Mouse (Mus musculus): ENCODE data around the gene Cdv3. TPM values are rescaled to one million over a fixed set of nuclear protein-coding genes. Genes with fewer than 3 reads are reported as not detected.

The Cdv3 gene
- polyA plus RNA-seq, 1 experiment from 2014 or later = 60.4 TPM

- Histone ChIP-seq H3K4me1 (replicated peaks) (no peaks in the 10 kb centered on the region), H3K4me2 (no peak overlapping the region), H3K9me3 (replicated peaks) (no peaks in the 10 kb centered on the region), H3K27ac (no peak overlapping the region), H3K27me3 (no peaks in the 10 kb centered on the region), H3K36me3 (no peaks in the 10 kb centered on the region), H3K4me3 (replicated peaks) (no peak overlapping the region), H3K9ac (no peak overlapping the region)
- 71% methylated on average over 5 of the region's 5 CpGs for whole genome bisulfite sequencing (ENCODE audit: insufficient replicate concordance)
- ATAC-seq (ENCODE audit: low read depth) (no peak), DNase-seq (no peak)
Observed at GRCm38 (mm10) chr9:103386573-103386972, 20.9 kb upstream of the Cdv3 start.

DNA sequence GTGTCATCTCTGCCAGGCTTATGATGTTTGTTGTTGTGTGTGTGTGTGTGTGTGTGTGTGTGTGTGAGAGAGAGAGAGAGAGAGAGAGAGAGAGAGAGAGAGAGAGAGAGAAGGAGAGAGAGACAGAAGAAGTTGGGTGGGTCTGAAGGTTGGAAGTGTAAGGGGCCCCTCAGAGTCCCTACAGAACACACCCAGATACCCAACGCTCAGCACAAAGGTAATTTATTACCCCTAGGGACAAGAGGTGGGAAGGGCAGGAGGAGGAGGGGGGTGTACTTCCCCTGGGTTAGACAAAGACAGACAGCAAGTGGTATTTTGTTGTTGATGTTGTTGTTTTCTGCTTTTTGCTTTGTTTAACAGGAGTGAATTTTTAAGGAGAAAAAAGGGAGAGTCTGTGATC, 20.0 kb upstream of the Cdv3 start:
- WGBS (ENCODE audit: insufficient replicate concordance) = 44% methylated on average over 1 of the region's 1 CpGs
- Histone ChIP-seq H3K27me3 (no peaks in the 10 kb centered on the region), H3K9ac (no peak overlapping the region), H3K27ac (no peak overlapping the region), H3K4me1 (replicated peaks) (no peaks in the 10 kb centered on the region), H3K4me2 (no peak overlapping the region), H3K36me3 (no peaks in the 10 kb centered on the region), H3K4me3 (replicated peaks) (no peak overlapping the region), H3K9me3 (replicated peaks) (no peaks in the 10 kb centered on the region)
- no peak for DNase-seq
- no peak for ATAC-seq (ENCODE audit: low read depth)

DNA sequence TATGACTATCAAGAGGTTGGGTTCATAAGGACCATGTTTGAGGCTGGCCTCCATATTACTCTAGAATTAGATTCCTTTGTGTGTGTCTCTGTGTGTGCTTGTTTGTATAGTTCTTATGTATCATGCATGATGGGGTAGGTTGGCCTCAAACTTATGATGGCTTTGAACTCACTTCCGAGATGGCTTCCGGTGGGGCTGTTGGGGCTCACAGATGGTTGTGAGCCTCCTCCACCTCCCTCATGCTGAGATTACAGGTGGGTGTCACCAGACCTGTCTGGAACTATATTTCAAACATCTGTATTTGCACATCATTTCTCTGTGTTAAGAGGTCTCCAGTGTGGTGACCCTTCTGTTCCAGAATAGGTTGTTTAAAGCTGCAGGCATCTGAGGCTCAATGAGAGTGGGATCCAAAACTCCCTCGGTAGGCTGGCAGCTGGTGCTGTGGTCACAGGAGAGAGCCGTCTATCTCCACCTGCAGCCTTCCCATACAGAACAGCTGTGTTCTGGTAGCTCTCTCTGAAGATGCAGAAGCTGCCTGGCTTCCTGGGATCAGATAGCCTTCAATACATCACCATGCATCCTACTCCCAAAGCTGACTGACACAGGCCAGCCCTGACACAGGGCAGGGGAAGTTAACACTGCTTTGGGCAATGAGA, 18.6 kb upstream of the Cdv3 start:
- ATAC-seq (ENCODE audit: low read depth) (no peak), DNase-seq (no peak)
- no peak overlapping the region for H3K9ac ChIP-seq
- 55% methylated on average over 4 of the region's 4 CpGs for WGBS (ENCODE audit: insufficient replicate concordance)
- H3K4me2 ChIP-seq = no peak overlapping the region
- no peaks in the 10 kb centered on the region for H3K36me3 ChIP-seq
- no peaks in the 10 kb centered on the region for H3K9me3 ChIP-seq (replicated peaks)
- H3K4me1 ChIP-seq (replicated peaks) = no peaks in the 10 kb centered on the region
- no peak overlapping the region for H3K27ac ChIP-seq
- H3K27me3 ChIP-seq = no peaks in the 10 kb centered on the region
- no peak overlapping the region for H3K4me3 ChIP-seq (replicated peaks)

GRCm38 (mm10) chr9:103383576-103383975, 17.9 kb upstream of the Cdv3 start:
- 68% methylated on average over 1 of the region's 1 CpGs for WGBS (ENCODE audit: insufficient replicate concordance)
- H3K4me3 ChIP-seq (replicated peaks) = no peak overlapping the region
- H3K36me3 ChIP-seq = no peaks in the 10 kb centered on the region
- no peak overlapping the region for H3K9ac ChIP-seq
- no peak overlapping the region for H3K27ac ChIP-seq
- H3K27me3 ChIP-seq = no peaks in the 10 kb centered on the region
- ATAC-seq (ENCODE audit: low read depth) (no peak), DNase-seq (no peak)
- H3K4me1 ChIP-seq (replicated peaks) = no peaks in the 10 kb centered on the region
- H3K9me3 ChIP-seq (replicated peaks) = no peaks in the 10 kb centered on the region
- no peak overlapping the region for H3K4me2 ChIP-seq

DNA sequence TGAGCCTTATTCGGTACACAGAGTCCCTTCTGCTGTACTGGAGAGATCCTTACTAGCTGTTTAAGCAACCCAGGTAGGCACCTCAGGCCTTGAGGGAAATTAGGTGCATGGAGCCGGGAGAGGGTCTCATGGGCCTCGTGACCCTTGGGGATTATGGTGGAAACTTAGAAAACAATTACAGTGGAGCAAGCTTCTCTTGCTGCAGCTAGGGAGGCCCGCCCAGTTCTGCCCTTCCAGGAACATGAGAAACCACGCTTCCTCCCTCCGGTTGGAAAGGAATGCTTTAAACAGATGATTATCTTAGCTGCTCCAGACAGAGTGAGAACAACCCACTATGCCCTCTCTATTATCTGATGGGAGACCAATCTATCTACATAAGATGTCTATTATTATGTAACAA, 17.3 kb upstream of the Cdv3 start:
- H3K4me3 ChIP-seq (replicated peaks) = no peak overlapping the region
- no peak overlapping the region for H3K4me2 ChIP-seq
- no peaks in the 10 kb centered on the region for H3K27me3 ChIP-seq
- no peaks in the 10 kb centered on the region for H3K9me3 ChIP-seq (replicated peaks)
- H3K9ac ChIP-seq = no peak overlapping the region
- H3K4me1 ChIP-seq (replicated peaks) = no peaks in the 10 kb centered on the region
- H3K36me3 ChIP-seq = no peaks in the 10 kb centered on the region
- no peak overlapping the region for H3K27ac ChIP-seq
- 31% methylated on average over 6 of the region's 6 CpGs for WGBS (ENCODE audit: insufficient replicate concordance)
- ATAC-seq (ENCODE audit: low read depth) (no peak), DNase-seq (no peak)

GRCm38 (mm10) chr9:103380566-103380965, 14.9 kb upstream of the Cdv3 start:
- no peaks in the 10 kb centered on the region for H3K27me3 ChIP-seq
- no peaks in the 10 kb centered on the region for H3K9me3 ChIP-seq (replicated peaks)
- H3K4me3 ChIP-seq (replicated peaks) = no peak overlapping the region
- 69% methylated on average over 4 of the region's 4 CpGs for WGBS (ENCODE audit: insufficient replicate concordance)
- ATAC-seq (ENCODE audit: low read depth) (no peak), DNase-seq (no peak)
- H3K36me3 ChIP-seq = no peaks in the 10 kb centered on the region
- H3K4me2 ChIP-seq = no peak overlapping the region
- no peak overlapping the region for H3K9ac ChIP-seq
- no peaks in the 10 kb centered on the region for H3K4me1 ChIP-seq (replicated peaks)
- no peak overlapping the region for H3K27ac ChIP-seq

- H3K27ac ChIP-seq = no peak overlapping the region
- 60% methylated on average over 9 of the region's 9 CpGs for WGBS (ENCODE audit: insufficient replicate concordance)
- no peak overlapping the region for H3K9ac ChIP-seq
- no peaks in the 10 kb centered on the region for H3K36me3 ChIP-seq
- H3K27me3 ChIP-seq = no peaks in the 10 kb centered on the region
- no peak overlapping the region for H3K4me2 ChIP-seq
- no peak for DNase-seq
- H3K4me1 ChIP-seq (replicated peaks) = no peaks in the 10 kb centered on the region
- H3K9me3 ChIP-seq (replicated peaks) = no peaks in the 10 kb centered on the region
- no peak for ATAC-seq (ENCODE audit: low read depth)
- no peak overlapping the region for H3K4me3 ChIP-seq (replicated peaks)
Observed at GRCm38 (mm10) chr9:103379199-103379598, 13.6 kb upstream of the Cdv3 start.

DNA sequence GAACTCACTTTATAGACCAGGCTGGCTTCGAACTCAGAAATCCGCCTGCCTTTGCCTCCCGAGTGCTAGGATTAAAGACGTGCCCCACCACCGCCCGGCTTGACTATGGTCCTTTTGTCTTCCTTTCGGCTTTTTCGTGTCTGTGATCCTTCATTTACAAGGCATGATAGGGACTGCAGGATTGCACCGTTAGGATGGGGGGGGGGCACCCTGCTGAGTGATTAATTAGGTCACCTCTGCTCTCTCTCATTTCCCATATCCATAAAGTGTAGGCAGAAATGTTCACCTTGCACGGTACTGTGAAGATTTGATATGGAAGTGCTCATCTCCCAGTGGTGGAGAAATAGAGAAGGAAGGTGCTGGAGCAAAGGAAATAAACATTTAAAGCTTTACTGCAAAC, 13.0 kb upstream of the Cdv3 start:
- Histone ChIP-seq H3K4me1 (replicated peaks) (no peaks in the 10 kb centered on the region), H3K4me2 (no peak overlapping the region), H3K9ac (no peak overlapping the region), H3K27me3 (no peaks in the 10 kb centered on the region), H3K4me3 (replicated peaks) (no peak overlapping the region), H3K36me3 (no peaks in the 10 kb centered on the region), H3K27ac (no peak overlapping the region), H3K9me3 (replicated peaks) (no peaks in the 10 kb centered on the region)
- ATAC-seq (ENCODE audit: low read depth) (no peak), DNase-seq (no peak)
- WGBS (ENCODE audit: insufficient replicate concordance) = 73% methylated on average over 10 of the region's 10 CpGs

DNA sequence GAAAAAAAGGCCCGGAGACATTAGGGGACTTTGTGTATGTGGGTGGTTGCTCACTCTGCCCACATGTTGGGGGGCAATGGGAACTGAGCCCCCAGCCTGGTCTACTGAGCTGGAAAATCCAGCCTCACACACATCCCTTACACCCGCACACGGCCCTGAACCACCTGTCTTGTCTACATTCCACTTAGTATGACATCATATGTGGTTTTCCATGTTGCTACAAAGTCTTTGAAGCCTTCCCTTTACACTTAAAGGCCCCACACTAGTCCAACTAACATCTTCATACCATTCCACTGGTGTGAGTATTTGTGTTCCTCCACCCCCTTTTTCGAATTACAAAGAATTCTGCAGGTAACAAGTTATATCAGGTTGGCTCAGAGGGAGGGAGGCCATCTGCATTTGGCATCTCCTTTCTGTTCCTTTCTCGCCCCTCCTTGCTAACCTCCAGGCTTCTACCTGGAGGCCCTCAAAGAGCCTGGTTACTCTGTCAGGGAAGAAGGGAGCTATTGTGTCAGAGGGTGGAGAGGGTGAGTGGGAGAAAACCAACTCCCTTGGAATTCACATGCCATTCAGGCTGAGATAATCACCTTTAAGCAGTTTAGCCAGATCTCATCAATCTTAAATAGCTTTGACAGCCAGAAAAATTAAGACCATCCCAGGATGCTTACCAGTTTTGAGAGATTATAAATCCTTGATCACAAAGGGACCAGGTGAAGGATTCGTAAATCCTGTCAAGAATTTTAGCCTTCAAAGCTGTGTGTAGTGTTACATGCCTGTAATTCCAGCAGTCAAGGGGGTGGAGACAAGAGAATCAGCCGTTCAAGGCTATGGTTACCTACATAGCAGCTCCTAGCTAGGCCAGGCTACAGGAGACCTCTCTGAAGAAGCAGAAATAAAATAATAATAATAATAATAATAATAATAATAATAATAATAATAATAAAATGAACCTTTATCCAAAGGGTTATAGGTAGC, 11.0 kb upstream of the Cdv3 start:
- no peaks in the 10 kb centered on the region for H3K36me3 ChIP-seq
- H3K4me3 ChIP-seq (replicated peaks) = no peak overlapping the region
- H3K4me2 ChIP-seq = no peak overlapping the region
- H3K9ac ChIP-seq = no peak overlapping the region
- WGBS (ENCODE audit: insufficient replicate concordance) = 54% methylated on average over 7 of the region's 7 CpGs
- no peak for ATAC-seq (ENCODE audit: low read depth)
- no peaks in the 10 kb centered on the region for H3K9me3 ChIP-seq (replicated peaks)
- DNase-seq = no peak
- no peak overlapping the region for H3K27ac ChIP-seq
- 0 out of 2 replicates have a peak, but pooled peaks cover under 1% of the 10 kb centered on the region for H3K4me1 ChIP-seq (replicated peaks)
- no peaks in the 10 kb centered on the region for H3K27me3 ChIP-seq

DNA sequence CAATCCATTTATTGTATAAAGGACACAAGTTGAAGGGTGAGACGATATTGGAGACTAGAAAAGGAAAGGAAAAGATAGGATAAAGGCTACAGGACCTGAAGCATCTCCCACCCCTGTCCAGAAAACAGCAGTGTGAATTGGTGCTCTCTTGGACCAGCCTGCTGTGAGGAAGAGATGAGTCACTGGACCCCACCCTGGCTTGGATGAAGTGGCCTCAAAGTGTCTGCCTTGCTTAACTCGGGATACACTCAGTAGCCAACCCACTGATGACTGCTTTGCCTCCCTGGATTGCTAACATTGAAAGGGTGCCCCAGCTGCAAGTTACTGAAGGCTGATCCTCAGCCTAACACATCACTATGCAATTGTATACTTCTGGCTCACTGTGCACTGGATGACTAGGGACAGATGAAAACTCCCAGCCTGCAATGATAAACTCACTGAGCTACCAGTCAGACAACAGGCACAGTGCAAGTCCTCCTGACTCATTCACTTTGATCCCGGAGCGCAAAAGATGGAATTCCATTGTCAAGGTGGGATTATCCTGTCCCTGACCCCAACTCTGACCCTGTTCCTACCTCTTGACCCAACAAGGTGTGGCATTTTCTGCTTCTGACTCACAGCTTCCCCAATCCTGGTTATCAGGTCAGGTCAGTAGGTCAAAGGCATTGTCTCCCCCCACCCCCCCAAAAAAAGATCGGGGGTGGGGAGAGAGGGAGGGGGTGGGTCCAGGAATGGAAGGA, 6.8 kb upstream of the Cdv3 start:
- no peak overlapping the region for H3K27ac ChIP-seq
- no peak overlapping the region for H3K4me2 ChIP-seq
- H3K4me3 ChIP-seq (replicated peaks) = no peak overlapping the region
- H3K4me1 ChIP-seq (replicated peaks) = peaks cover 15% of the 10 kb centered on the region
- 58% methylated on average over 5 of the region's 5 CpGs for WGBS (ENCODE audit: insufficient replicate concordance)
- no peaks in the 10 kb centered on the region for H3K9me3 ChIP-seq (replicated peaks)
- no peak for DNase-seq
- no peak overlapping the region for H3K9ac ChIP-seq
- H3K36me3 ChIP-seq = no peaks in the 10 kb centered on the region
- ATAC-seq (ENCODE audit: low read depth) = no peak
- H3K27me3 ChIP-seq = no peaks in the 10 kb centered on the region

GRCm38 (mm10) chr9:103369951-103370350, 4.3 kb upstream of the Cdv3 start:
- Histone ChIP-seq H3K4me3 (replicated peaks) (no peak overlapping the region), H3K27ac (no peak overlapping the region), H3K27me3 (no peaks in the 10 kb centered on the region), H3K4me1 (replicated peaks) (peaks cover 30% of the 10 kb centered on the region), H3K9ac (no peak overlapping the region), H3K36me3 (no peaks in the 10 kb centered on the region), H3K9me3 (replicated peaks) (no peaks in the 10 kb centered on the region), H3K4me2 (no peak overlapping the region)
- WGBS (ENCODE audit: insufficient replicate concordance) = 80% methylated on average over 4 of the region's 4 CpGs
- ATAC-seq (ENCODE audit: low read depth) = no peak
- no peak for DNase-seq

Measured in liver, embryonic 13.5 days (tissue).